Comparison of ENCODE assay signal across 15 mouse cellular contexts in genomic region chr16:22491446-22492166, GRCm38 (mm10). TPM values are rescaled to one million over a fixed set of nuclear protein-coding genes. Genes with fewer than 3 reads are reported as not detected.
DNase-seq lines count a peak whose midpoint lies in the region; ATAC-seq lines count a peak whose summit lies in the region.
"Had no signal": no experiment of that assay in that cellular context is flagged by ENCODE, and none has a peak within 500 bp of the region (broad histone marks: within the 10 kb centered on the region; RNA-seq: fewer than 3 reads in every experiment).

No protein-coding gene starts in this region.

- intact Hi-C loops in left cerebral cortex, postnatal 25 days (cut with DNase I): loop anchor here (2.0 kb wide), 1 partner anchor 53 kb away; no protein-coding TSS in a partner anchor

- H3K4me1 ChIP-seq in forebrain, embryonic 16.5 days (replicated peaks; ENCODE audit: control insufficient read depth, insufficient read depth, low read length): no peaks in the 10 kb centered on the region
- peaks cover 60% of the 10 kb centered on the region for H3K4me1 ChIP-seq in heart, embryonic 12.5 days (replicated peaks)

- H3K9ac ChIP-seq in forebrain, embryonic 16.5 days (replicated peaks; ENCODE audit: low read depth, low read length): no peak overlapping the region
- H3K9ac ChIP-seq in heart, embryonic 12.5 days: no peak overlapping the region
- H3K9ac ChIP-seq: embryonic facial prominence, embryonic 12.5 days; heart, embryonic 15.5 days; midbrain, embryonic 12.5 days; neural tube, embryonic 15.5 days had no signal

- H3K4me2 ChIP-seq in forebrain, embryonic 16.5 days (ENCODE audit: low read length): no peak overlapping the region
- H3K4me2 ChIP-seq in heart, embryonic 12.5 days: no peak overlapping the region
- H3K4me2 ChIP-seq: embryonic facial prominence, embryonic 12.5 days; heart, embryonic 15.5 days; midbrain, embryonic 12.5 days; neural tube, embryonic 15.5 days had no signal

- H3K9me3 ChIP-seq in forebrain, embryonic 16.5 days (ENCODE audit: control insufficient read depth, low read length): no peaks in the 10 kb centered on the region
- H3K9me3 ChIP-seq in heart, embryonic 12.5 days (replicated peaks): no peaks in the 10 kb centered on the region
- H3K9me3 ChIP-seq: embryonic facial prominence, embryonic 12.5 days; heart, embryonic 15.5 days; midbrain, embryonic 12.5 days; neural tube, embryonic 15.5 days had no signal

- H3K27ac ChIP-seq in forebrain, embryonic 16.5 days (ENCODE audit: low read length): peak overlapping the region; percentile 11; the same call in 1 of the 2 replicates
- H3K27ac ChIP-seq in heart, embryonic 12.5 days (ENCODE audit: poor library complexity, severe bottlenecking): no peak overlapping the region
- H3K27ac ChIP-seq: embryonic facial prominence, embryonic 12.5 days; gastrocnemius, adult 2 months; heart, embryonic 15.5 days; kidney, postnatal 0 days; midbrain, embryonic 12.5 days; neural tube, embryonic 15.5 days had no signal

- H3K4me3 ChIP-seq in forebrain, embryonic 16.5 days (replicated peaks; ENCODE audit: low read length): no peak overlapping the region
- no peak overlapping the region for H3K4me3 ChIP-seq in heart, embryonic 12.5 days
- H3K4me3 ChIP-seq: embryonic facial prominence, embryonic 12.5 days; gastrocnemius, adult 2 months; heart, embryonic 15.5 days; midbrain, embryonic 12.5 days; neural tube, embryonic 15.5 days had no signal

- WGBS in forebrain, embryonic 16.5 days: 59% methylated on average over 9 of the region's 9 CpGs
- 82% methylated on average over 9 of the region's 9 CpGs for whole genome bisulfite sequencing in heart, embryonic 12.5 days

- DNase-seq in brain, adult 2 months (ENCODE audit: low read depth, low spot score): peak; percentile 96
- DNase-seq in cerebellum, adult 11 months: peak; percentile 80
- DNase-seq in left cerebral cortex, postnatal 25 days (ENCODE audit: low spot score in 2 of 2): peak; percentile 65 to 76
- no peak for DNase-seq in gastrocnemius, postnatal 10 days
- DNase-seq in lung, postnatal 14 days: no peak
- DNase-seq: gastrocnemius, adult 2 months; liver had no signal

- H3K27me3 ChIP-seq in forebrain, embryonic 16.5 days (replicated peaks; ENCODE audit: control insufficient read depth, insufficient read depth, low read length): no peaks in the 10 kb centered on the region
- no peaks in the 10 kb centered on the region for H3K27me3 ChIP-seq in heart, embryonic 12.5 days (replicated peaks)
- H3K27me3 ChIP-seq: embryonic facial prominence, embryonic 12.5 days; heart, embryonic 15.5 days; midbrain, embryonic 12.5 days; neural tube, embryonic 15.5 days had no signal

- no peaks in the 10 kb centered on the region for H3K36me3 ChIP-seq in forebrain, embryonic 16.5 days (ENCODE audit: control insufficient read depth, insufficient read depth)
- no peaks in the 10 kb centered on the region for H3K36me3 ChIP-seq in heart, embryonic 12.5 days
- H3K36me3 ChIP-seq: embryonic facial prominence, embryonic 12.5 days; heart, embryonic 15.5 days; midbrain, embryonic 12.5 days; neural tube, embryonic 15.5 days had no signal

- ATAC-seq in forebrain, embryonic 16.5 days: peak; percentile 66
- no peak for ATAC-seq in heart, embryonic 12.5 days (ENCODE audit: insufficient number of reproducible peaks, low FRiP score)
- ATAC-seq: lung, postnatal 0 days had no signal

RNA-seq across cellular contexts. Expression of gene Etv5, which starts 52.1 kb away (rescaled TPM):
- polyA plus RNA-seq in forebrain, embryonic 16.5 days (2015; fragmentation: Nextera tagmentation; extraction: Ambion mirVana): 25.4 and 35.2 TPM in 2 replicates
- total RNA-seq in left cerebral cortex, postnatal 25 days (2021): 100 to 1,000 TPM in 1 of 2 experiments, 10 to 100 TPM in 1; 83.3 to 107 TPM
- 10 to 100 TPM; 22.2 to 23.6 TPM for total RNA-seq in gastrocnemius, postnatal 10 days (2021)
- 23.8 and 29.6 TPM in 2 replicates for polyA plus RNA-seq in heart, embryonic 12.5 days (2016; fragmentation: Nextera tagmentation; extraction: Ambion mirVana)

Comparison
In these comparisons a context has a peak if more than half of its experiments do, and no peak if none do; other contexts are left out.
1. DNase-seq: peak in brain, adult 2 months (single experiment), cerebellum, adult 11 months (single experiment) and left cerebral cortex, postnatal 25 days (2 of 2); none in gastrocnemius, postnatal 10 days (single experiment) and lung, postnatal 14 days (single experiment).